Mouse (Mus musculus) brain, adult 2 months (tissue): ENCODE measurements around the gene Ezh1.

Experiments
- DNase-seq: peaks from one replicate; pipeline ENCODE4 v3.0.0; 2011; ENCODE audit warnings: low read depth, low spot score

The Ezh1 gene

GRCm38 (mm10) chr11:101181961-101182360 is 44.3 kb downstream of the Ezh1 start:
- no peak for DNase-seq

- peak; percentile 76 for DNase-seq
These were observed 45.2 kb downstream of the Ezh1 start for GRCm38 (mm10) chr11:101180846-101181740.

- no peak for DNase-seq
These were observed 46.0 kb downstream of the Ezh1 start for GRCm38 (mm10) chr11:101180261-101180660.

GRCm38 (mm10) chr11:101179306-101179705 is 47.0 kb downstream of the Ezh1 start:
- DNase-seq: peak; percentile 64

GRCm38 (mm10) chr11:101178061-101179058 is 47.9 kb downstream of the Ezh1 start:
- peak; percentile 30 for DNase-seq

GRCm38 (mm10) chr11:101176933-101177773 is 49.1 kb downstream of the Ezh1 start:
- peak; percentile 96 for DNase-seq

GRCm38 (mm10) chr11:101176117-101176691 is 50.1 kb downstream of the Ezh1 start:
- peak; percentile 77 for DNase-seq

- peak; percentile 93 for DNase-seq
These were observed 50.6 kb downstream of the Ezh1 start for GRCm38 (mm10) chr11:101175636-101176116.

GRCm38 (mm10) chr11:101174851-101175628 is 51.2 kb downstream of the Ezh1 start, which contains the start of gene Ccr10:
Gene Ccr10, minus strand, starts transcription at chr11:101175443.
- DNase-seq: peak; percentile 80

GRCm38 (mm10) chr11:101174389-101174745 is 51.9 kb downstream of the Ezh1 start:
- DNase-seq: peak; percentile 44

GRCm38 (mm10) chr11:101173631-101174388 is 52.5 kb downstream of the Ezh1 start:
- DNase-seq: peak; percentile 86

GRCm38 (mm10) chr11:101173112-101173511 is 53.2 kb downstream of the Ezh1 start:
- DNase-seq: peak; percentile 45

- no peak for DNase-seq
These were observed 53.8 kb downstream of the Ezh1 start for GRCm38 (mm10) chr11:101172434-101172815.

- peak; percentile 93 for DNase-seq
These were observed 54.4 kb downstream of the Ezh1 start for GRCm38 (mm10) chr11:101171721-101172433.

GRCm38 (mm10) chr11:101170811-101171610 is 55.3 kb downstream of the Ezh1 start, which contains the start of gene Plekhh3:
Gene Plekhh3, minus strand, starts transcription at chr11:101171351.
- DNase-seq: peak; percentile 100

GRCm38 (mm10) chr11:101170354-101170810 is 55.9 kb downstream of the Ezh1 start, which contains the start of gene Cntnap1:
Gene Cntnap1, plus strand, starts transcription at chr11:101170523.
- peak; percentile 72 for DNase-seq
